Mouse (Mus musculus) ES-CJ7 (cell line): ENCODE measurements around the gene Mrvi1.

Experiments used
- DNase-seq: peaks from one replicate; pipeline ENCODE4 v3.0.0; 2011; ENCODE audit warnings: low read depth, low spot score

The Mrvi1 gene

DNA sequence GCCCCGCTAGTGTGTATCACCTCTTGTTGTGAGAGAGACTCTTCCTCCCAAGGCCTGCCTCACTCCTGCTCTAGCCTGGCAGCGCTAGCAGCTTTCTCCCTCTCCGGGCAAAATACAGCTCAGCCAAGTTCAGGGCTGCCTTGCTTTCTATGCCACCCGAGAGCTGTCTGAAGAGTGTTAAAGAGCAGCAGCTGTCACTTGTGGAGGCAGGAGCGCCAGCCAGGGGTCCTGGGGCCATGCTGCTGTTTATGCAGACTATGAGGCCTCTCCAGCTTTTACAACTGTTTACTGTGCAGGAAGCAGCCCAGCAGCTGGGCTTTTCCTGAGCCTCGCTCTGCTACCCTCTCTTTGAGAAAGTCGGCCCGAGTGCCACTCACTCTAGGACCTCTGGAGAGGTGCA is 1.2 kb downstream of the Mrvi1 start:
- DNase-seq = no peak

DNA sequence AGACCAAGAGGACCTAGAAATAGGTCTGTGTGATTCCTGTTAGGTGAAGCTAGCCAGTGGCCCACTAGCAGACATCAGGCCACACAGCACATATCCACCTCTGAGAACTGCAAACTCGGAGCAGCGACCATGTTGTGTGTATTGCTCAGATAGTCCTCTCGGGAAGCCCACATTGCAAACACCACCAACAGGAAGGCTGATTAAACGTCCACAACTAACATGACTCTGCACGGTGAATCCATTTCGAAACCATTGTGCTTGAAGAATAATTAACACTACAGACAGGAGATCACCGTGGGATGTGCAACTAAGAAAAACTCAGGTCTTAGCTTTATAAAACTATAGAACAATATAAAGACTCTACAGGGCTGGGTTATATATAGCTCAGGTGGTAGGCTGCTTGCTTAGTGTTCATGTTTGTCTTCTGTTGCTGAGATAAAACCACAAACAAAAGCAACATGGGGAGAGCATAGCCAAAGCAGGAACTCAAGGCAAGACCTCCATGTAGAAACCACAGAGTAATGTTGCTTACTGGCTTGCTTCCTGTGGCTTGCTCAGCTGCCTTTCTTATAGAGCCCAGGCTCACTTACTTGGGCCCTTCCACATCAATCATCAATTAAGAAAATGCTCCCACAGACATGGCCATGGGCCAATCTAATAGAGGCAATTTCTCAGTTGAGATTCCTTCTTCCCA is 4.4 kb downstream of the Mrvi1 start:
- DNase-seq = no peak

DNA sequence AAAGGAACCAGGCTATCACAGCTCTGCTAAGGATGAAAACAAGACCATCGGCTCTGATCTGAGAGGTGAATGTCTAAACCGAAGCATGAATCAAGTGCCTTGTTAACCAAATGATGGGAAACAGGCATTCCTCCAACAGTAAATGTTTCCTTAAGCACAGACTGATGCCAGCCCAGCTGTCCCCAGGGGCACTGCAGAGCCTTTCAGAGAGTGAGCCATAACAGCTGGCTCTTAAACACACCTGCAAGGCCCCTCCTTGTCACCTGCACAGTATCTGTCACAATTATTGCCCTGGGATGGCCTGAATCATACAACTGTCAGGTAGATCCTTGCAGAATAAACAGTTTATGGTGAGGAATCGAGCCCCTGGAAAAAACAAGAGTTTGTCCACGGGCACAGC is 8.8 kb downstream of the Mrvi1 start:
- DNase-seq = no peak

DNA sequence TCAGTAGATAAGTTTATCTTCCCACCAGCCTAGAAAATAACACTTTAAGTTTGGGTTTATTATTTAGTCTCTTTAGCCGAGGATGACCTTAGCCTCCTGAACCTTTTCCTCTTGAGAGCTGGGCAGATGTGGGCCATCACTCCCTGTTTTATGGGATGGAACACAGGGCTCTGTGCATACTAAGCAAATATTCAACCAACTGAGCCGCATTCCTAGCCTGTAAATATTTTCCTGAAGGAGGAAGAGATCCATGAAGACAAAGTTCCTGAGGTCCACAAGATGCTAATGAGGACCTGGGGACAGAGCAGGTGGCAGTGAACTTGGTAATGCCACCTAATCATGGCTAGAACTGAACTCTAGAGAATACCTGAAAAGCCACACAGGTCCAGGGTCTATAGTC is 9.5 kb downstream of the Mrvi1 start:
- DNase-seq = no peak

DNA sequence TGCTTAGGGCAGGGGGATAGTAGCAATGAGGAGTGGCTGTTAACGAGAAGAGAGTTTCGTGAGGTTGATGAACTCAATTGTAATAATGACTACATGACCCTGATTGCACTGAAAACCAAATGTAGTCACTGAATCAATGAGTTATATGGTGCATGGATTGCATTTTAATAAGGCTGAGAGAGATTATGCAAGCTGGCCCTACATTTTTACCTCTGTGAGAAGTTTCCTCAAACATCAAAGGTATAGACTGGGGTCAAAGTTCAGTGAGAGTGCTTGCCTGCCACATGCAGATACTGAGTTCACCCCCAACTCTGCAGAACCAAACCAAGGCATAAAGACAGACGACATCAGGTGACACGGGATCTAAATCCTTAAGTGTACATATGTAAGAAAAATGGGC is 14.9 kb downstream of the Mrvi1 start:
- DNase-seq = no peak

DNA sequence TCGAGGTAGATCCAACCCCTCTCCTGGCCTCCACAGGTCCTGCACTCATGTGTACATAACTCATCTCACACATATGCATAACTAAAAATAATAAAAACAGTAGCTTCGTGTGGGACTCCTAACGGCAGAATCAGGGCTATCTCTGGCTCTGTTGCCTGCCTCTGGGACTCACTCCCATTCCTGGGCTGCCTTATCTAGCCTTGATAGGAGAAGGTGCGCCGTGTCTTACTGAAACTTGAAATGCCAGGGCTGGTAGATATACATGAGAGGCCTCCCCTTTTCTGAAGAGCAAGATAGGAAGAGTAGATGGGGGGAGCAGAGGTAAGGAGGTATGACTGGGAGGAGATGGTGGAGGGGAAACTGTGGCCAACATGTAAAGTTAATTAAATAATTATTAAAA is 15.4 kb downstream of the Mrvi1 start:
- DNase-seq = no peak

DNA sequence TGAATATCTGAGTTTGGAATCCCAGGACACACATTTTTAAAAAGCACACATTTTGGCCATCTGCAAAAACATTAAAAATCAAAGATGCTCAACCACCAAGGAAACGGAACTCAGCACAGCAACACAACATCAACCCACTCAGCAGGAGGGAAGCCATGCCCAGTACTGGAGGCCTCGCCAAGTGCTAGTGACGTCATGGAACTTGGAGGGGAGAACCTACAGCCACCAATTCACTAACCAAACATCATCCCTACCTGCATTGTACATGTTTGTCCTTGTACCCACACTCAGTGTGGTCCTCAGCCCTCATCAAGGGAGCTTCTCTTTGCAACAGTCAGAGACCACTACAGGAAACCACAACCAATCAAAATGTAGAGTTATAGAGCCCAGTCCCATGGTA is 16.9 kb downstream of the Mrvi1 start:
- no peak for DNase-seq

DNA sequence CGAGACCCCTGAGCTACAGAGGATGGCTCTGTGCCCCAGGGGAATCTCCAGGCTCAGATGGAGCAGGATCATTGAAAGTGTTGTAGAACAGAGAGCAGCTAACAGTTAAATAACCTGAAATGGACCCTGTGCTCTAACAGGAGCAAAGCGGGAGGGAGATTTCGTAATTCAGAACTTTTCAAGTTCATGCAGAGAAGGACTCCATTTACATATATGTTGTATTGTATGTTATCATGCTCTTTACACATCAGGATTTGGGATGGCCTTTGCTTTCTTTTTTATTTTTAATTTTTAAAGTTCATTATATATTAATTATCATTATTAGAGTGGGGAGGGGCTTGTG is 18.6 kb downstream of the Mrvi1 start:
- no peak for DNase-seq

DNA sequence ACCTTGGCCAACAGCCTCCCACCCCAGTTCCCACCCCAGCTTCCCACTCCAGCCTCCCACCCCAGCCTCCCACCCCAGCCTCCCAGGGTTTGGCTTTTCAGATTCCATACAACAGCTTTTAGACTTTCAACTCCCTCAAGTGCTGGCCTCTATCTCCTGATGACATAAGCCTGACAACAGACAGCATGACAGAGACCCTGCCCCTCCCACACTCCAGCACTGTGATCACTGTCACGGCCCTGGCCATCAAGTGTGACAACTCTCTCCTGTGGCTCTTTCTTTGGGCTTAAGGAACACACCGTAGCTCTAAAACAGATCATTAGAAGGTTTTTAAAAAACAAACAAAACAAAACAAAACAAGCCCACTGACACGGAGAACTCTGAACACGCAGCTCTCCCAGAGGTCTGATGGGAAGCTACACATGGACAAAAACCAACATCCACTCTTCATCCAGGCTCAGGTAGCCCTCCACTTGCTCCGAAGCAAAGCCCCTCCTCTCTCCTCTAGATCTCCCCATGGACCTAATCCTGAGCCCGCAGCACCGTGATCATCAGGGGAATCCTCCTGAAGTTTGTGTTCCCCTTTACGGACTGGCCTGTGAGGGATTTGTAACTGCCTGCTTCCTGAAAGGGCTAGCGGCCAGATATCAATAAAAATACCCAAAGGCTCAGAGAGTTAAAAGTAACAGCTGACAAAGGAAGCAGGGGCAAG is 19.2 kb downstream of the Mrvi1 start:
- DNase-seq = no peak

DNA sequence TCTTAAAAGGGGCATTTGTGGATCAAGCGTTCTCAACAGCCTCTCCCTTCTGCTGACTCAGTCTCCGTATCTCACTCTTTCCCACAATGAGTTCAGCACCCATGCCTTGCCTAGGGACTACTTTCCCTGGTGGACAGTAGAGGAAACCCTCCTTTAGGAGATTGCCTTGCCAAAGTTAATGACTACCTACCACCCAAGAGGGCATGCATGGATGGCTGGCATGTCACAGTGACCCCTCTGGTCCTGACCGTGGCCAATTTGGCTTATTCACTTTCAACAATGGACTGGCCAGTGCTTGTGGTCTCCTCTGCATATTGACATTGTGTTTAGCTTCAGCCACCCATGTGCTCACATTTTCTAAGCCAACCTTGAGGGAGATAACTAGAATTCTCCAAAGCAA is 19.8 kb downstream of the Mrvi1 start:
- no peak for DNase-seq

DNA sequence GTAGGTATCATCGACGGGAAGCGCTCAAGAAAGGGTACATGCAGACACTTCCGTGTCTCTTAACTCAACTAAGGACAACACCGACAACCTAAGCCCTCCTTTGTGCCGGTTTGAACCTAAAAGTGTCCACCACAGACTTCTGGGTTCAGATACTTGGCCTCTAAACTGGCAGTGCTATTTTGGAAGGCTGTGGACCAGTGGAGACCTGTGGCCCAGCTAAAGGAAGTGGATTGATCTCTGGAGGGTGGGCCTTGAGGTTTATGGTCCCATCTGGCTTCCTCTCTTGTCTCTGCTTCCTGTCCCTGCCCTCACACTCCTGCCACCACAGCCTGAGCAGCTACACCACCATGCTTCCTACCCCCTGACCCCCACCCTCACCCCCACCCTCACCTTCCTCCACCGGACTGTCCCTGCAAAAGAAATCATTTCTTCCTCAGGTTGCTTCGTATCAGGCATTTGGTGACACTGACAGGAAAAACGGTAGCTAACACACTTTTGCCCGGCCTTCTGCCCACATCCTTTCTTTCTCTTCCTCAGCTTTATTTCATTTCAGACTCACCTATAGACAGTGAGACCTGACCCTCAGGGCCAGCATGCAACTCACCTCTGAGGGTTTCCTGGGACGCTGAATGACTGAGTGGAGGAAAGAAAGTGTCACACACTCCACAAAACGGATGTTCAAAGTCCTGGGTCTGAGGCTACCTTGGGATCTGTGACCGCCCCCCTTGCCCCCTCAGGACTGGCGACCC is 25.7 kb downstream of the Mrvi1 start:
- DNase-seq = no peak

DNA sequence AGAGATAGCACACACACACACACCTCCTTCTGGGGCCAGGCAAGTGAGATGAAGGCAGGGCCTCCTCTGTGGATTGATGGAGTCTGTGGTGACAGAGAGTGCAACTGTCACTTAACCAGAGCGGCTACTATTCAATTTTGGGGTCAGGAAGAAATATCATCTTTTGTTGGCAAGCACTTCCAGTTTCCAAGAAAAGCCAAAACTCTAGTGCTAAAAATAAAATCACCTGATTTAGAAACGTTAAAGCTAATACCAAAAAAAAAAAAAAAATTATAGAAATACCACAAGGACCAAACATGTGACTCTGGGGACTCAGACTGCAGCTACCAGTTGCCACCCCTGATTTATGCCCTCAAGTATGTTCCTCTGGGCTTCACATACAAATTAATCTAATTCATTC is 26.7 kb downstream of the Mrvi1 start:
- no peak for DNase-seq

DNA sequence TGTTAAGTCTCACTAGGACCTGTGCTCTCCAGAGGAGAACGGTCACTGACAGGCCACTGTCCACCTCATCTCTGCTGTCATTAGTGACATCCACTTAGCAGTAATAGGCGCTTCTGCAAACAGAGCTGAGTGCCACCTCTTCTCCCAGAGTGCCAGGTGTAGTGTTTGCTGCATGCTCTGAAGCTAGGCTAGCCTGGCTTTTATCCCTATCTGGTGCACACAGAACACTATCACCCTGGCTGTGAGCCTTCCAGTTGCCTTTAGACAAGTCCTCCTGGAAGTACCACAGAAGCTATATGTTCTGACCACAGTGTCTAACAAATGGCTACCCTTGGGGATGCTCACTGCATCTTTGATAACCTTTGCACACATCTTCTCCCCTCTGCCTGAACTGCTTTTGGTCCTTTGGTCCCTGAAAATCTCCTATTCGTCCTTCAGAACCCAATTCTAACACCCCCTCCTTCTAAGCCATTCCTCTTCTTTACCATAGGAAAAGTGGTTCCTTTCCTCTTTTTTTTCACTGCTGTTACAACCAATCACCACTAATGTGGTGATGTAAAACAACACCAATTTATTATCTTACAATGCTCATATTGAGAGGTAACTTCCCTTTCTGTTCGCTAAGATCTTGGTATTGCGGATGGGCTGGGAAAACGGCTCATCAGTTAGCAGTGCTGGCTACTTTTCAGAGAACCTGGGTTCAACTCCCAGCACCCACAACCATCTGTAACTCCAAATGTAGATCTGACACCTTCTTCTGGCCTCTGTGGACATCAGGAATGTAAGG is 28.0 kb downstream of the Mrvi1 start:
- no peak for DNase-seq

DNA sequence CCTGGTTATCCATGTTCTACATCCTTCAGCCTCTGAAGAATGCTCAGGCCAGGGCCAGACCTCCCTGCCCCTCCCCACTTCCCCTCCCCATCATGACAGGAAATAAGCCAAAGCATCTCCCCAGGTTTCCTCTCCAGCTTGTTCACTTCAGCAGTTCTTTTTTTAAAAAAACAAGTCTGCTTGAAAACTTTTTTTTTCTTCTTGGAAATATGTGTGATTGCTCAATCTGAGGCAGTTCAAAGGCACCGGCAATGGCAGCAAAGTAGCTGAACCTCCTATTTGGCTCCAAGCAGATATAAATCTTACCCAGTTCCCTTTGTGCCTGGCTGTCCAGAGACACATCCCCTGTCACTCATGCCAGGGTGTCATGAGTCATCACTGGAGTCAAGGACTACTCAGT is 29.1 kb downstream of the Mrvi1 start:
- no peak for DNase-seq

DNA sequence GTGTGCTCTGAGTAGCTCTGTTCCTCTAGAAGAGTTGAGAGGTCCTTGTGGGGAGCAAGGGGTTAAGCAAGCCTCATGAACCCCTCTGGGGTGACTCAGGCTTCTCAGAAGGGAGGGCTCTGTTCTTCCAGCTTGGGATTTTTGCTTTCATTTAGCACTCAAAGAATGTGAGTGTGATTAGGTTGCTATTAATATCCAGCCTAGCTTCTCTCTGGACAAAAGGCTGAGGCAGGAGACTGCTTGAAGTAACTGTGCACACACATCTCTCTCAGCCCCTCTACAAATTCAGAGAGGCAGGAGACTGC is 31.7 kb downstream of the Mrvi1 start:
- DNase-seq = no peak

DNA sequence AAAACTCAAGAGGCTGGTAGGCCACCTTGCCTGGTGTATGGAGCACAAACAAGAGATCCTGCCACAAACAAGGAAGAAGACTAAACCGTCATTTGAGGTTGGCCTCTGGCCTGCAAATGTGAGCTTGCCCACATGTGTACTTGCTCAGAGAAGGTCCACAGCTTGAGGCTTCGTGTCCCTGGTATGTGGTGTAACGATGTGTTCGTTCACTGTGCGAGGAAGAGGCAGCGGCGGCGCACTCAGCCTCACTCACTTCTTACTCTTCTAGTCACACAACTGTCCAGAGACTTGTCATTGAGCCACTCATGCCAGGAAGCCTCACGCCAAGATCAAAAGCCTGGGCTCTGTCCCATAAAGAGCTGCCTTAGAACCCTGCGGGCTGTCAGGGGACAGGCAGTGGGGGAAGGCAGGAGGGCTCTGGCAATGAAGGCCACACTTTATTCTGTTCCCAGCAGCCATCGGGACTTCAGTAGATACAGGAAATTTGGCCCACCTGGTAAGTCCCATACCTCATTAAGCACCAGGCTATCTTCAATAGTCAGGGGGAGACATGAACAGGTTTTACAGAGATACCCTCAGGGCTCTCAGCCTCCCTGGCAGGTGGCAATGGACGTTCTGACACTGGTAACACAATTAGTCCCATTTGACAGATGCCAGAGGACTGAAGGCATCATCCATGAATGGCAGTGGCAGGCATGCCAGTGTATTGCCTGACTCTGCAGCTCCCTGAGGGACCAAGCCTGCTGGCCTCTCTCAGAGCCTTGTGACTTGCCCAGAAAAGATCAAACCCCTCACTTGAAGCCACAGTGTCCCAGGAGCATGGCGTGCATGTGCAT is 32.3 kb downstream of the Mrvi1 start:
- DNase-seq = no peak

DNA sequence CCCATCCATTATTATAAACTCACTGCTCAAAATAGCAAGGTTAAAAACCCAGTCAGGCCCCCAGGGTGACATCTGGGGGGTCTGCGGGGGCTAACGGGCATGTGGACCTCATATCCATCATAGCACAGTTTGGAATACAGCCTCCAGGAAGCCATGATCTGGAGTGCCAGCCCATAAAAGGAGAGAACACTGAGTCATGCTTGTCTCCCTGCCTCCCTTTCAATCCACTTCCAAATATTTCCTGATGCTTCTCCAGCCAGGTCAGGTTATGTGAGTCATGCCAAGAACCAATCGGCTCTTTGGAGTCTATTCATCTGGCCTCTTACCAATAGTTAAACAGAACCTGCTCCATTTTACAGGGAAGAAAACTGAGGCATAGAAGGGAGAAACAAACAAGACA is 33.7 kb downstream of the Mrvi1 start:
- no peak for DNase-seq

DNA sequence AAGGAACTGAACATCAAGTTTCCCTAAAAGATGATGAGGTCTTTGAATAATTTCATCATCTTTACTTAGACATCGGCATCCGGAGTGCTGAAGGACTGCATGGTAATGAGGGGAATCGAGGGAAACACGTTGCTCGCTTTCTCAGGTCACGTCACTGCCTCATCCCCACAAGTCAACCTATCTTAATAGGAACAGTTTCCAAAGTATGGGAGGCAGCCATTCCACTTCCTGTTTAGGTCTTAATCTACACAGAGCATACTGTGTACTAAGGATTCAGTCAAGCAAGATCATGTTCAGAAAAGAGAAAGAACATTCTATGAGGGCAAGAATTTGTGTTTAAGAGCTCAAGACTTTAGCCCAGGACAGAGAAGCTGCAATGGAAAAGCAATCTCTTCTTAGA is 34.6 kb downstream of the Mrvi1 start:
- DNase-seq = no peak

DNA sequence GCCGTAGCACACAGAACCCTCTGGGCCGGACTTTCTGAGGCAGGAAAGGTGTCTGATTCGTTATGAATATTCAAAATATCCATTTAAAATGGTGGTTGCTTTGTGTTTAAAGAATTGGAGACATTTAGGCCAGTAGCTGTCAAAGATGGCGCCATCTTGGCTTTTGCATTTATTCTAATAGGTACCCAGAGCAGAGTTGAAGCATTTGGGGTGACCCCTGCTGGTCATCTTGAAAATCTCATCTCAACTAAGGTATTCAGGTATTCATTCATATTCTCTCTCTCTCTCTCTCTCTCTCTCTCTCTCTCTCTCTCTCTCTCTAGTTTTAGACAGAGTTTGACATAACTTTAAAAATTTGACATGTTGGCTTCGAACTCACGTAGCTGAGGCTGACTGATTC is 35.5 kb downstream of the Mrvi1 start:
- peak; percentile 72 for DNase-seq

DNA sequence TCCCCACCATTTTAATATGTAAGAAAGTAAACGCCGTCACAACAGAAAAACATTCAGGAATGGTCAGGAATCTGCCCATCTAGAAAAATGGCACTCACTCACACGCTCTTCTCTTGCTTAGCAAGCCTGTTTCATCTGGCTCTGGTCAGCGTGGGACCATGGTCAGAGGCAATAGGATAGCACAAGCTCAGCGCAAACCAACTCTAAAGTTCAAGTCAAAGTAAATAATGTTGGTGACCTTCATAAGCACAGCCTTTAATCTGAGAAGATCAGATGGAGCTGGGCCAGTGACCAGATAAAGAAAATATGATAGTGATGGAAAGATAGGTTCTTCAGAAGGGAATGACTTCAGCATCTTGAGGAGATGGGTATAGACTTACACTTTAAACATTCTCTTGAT is 37.9 kb downstream of the Mrvi1 start:
- DNase-seq = no peak

DNA sequence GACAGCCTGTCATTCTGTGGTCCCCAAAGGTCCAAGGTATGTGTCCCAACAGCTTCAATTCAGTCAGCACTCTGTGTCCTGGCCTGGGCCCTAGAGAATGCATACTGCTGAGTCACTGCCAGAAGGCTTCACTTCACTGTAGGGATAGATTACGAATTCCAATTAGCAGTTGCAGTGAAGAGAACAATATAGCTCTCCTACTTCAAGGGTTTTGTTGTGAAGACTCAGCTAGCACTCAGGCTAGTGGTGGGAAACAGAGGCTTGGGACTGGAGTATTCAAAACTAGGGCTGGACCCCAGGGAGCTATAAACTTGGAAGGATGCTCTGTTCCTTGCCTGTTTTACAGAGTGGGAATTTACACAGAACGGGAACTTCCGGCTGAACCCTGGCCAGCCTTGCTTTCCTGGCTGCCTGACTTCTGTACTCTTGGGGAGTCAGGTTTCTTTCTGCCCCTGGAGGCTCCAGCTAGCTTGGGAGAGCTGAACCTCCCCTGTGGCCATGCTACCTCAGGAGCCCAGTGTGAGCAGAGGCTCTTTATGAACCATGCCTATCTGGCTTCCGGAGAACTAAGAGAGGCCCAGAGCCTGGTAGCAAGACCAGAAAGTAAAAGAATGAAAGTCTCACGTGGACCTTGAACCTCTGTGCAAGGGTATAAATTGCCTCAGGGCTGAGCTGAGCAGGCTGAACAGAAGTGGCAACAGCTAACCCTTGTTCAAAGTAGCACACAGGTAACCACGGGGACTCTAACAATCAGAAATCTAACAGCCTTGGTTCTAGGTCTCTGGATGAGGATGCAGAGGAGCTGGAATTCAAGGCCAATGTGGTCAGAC is 40.3 kb downstream of the Mrvi1 start:
- DNase-seq = peak; percentile 26
